ENCODE assay signal across 8 mouse cellular contexts in the genomic region with DNA sequence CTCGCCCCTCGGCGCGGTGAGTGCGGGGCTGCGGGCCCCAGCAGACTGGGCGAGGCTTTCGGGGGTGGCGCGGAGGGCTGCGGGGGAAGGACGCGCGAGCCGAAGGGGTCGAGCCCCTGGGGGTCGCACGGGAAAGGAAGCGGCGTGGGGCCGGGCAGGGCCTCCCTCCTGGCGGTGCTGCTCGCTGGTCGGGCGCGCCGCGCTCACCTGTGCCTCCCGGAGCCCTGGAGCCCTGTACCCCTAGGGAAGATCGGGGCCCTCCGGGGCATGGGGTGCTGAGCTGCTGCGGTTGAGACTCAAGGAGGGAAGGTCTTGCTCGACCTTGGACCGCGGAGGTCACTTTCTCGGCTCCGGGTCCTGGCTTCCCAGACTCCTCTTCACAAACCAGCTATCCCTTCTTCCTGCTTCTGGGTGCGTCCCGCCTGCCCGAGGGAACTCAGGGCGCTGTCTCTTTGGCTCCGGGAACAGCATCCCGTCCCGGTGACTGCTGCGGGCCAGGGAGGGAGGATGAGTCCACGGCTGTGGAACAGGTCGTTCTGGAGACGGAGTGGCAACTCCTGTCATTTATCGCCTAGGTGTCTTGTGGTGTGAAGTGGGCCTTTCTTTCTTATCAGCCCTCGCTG. TPM values are rescaled to one million over a fixed set of nuclear protein-coding genes. Genes with fewer than 3 reads are reported as not detected.
A peak's percentile ranks its signal among the peaks of the same experiment; 100 is the strongest.
DNase-seq lines count a peak whose midpoint lies in the region; ATAC-seq and TF ChIP-seq lines count a peak whose summit lies in the region.

No protein-coding gene starts in this region.

- 0 out of 2 replicates have a peak, but pooled peaks have one; percentile 1 for TF ChIP-seq CTCF in small intestine, adult 2 months (IDR thresholded peaks at IDR 0.05; ENCODE audit: extremely low read depth, insufficient read length, insufficient replicate concordance, low read depth, low read length)

- no peak for TF ChIP-seq POLR2A in small intestine, adult 2 months (IDR thresholded peaks at IDR 0.05; ENCODE audit: low read depth, low read length)

- H3K27me3 ChIP-seq in embryonic facial prominence, embryonic 11.5 days (ENCODE audit: control insufficient read depth, insufficient read depth, low read length), result peaks cover 20% of the 10 kb centered on the region
- H3K27me3 ChIP-seq in megakaryocyte, embryonic 14.5 days (replicated peaks), result no peaks in the 10 kb centered on the region
- H3K27me3 ChIP-seq in small intestine, adult 2 months (ENCODE audit: control insufficient read depth, insufficient read depth, low read length), result no peaks in the 10 kb centered on the region

- WGBS in embryonic facial prominence, embryonic 11.5 days, result under 1% methylated on average over 27 of the region's 50 CpGs
- WGBS in small intestine, adult 2 months, result under 1% methylated on average over 48 of the region's 50 CpGs

- intact Hi-C loops in gastrocnemius, postnatal 36 days (cut with DNase I), result loop anchor here (5.0 kb wide), 1 partner anchor 103 kb away; the partner anchor contains the start of gene Depdc1b
- intact Hi-C loops in heart, postnatal 36 days (cut with DNase I), result loop anchor here (1.0 to 2.0 kb wide), 2 partner anchors 102 to 116 kb away; partner anchors contain the start of gene Depdc1b
- intact Hi-C loops in left cerebral cortex, postnatal 4 days (cut with DNase I), result loop anchor here (5.0 kb wide), 1 partner anchor 113 kb away; no protein-coding TSS in a partner anchor

- peak; percentile 27 to 30 for DNase-seq in gastrocnemius, postnatal 4 days (ENCODE audit: low spot score in 2 of 2)
- no peak for DNase-seq in gastrocnemius, postnatal 36 days
- DNase-seq in adrenal gland, adult 8-10 months, result peak; percentile 17
- DNase-seq in embryonic facial prominence, embryonic 11.5 days (ENCODE audit: low spot score), result no peak
- peak; percentile 4 to 7 for DNase-seq in heart, postnatal 36 days
- DNase-seq in left cerebral cortex, postnatal 4 days, result peak; percentile 3

- H3K36me3 ChIP-seq in embryonic facial prominence, embryonic 11.5 days (replicated peaks; ENCODE audit: control insufficient read depth, insufficient read depth, low read depth, low read length), result no peaks in the 10 kb centered on the region
- peaks cover 7% of the 10 kb centered on the region for H3K36me3 ChIP-seq in megakaryocyte, embryonic 14.5 days (replicated peaks; ENCODE audit: low read length)
- H3K36me3 ChIP-seq in small intestine, adult 2 months (ENCODE audit: control insufficient read depth, insufficient read depth, low read length), result no peaks in the 10 kb centered on the region

- H3K4me2 ChIP-seq in embryonic facial prominence, embryonic 11.5 days (ENCODE audit: low read depth, low read length), result peak overlapping the region; percentile 100

- no peak overlapping the region for H3K27ac ChIP-seq in embryonic facial prominence, embryonic 11.5 days (replicated peaks; ENCODE audit: low read depth, low read length)
- H3K27ac ChIP-seq in small intestine, adult 2 months (ENCODE audit: insufficient read depth, low read depth, low read length), result peak overlapping the region; percentile 73

- peak; percentile 78; the same call in 1 of the 2 replicates for ATAC-seq in embryonic facial prominence, embryonic 11.5 days (replicated peaks; ENCODE audit: insufficient number of reproducible peaks, low FRiP score, low TSS enrichment, low read depth)

- H3K9ac ChIP-seq in embryonic facial prominence, embryonic 11.5 days (replicated peaks; ENCODE audit: low read length), result peak overlapping the region; percentile 63

- H3K4me3 ChIP-seq in embryonic facial prominence, embryonic 11.5 days (ENCODE audit: low read depth, low read length), result peak overlapping the region; percentile 68
- peak overlapping the region; percentile 98 for H3K4me3 ChIP-seq in megakaryocyte, embryonic 14.5 days (replicated peaks)
- peak overlapping the region; percentile 100 for H3K4me3 ChIP-seq in small intestine, adult 2 months (ENCODE audit: low read depth, low read length)

- H3K4me1 ChIP-seq in embryonic facial prominence, embryonic 11.5 days (ENCODE audit: control insufficient read depth, insufficient read depth, low read length), result no peaks in the 10 kb centered on the region
- peaks cover 63% of the 10 kb centered on the region for H3K4me1 ChIP-seq in megakaryocyte, embryonic 14.5 days
- H3K4me1 ChIP-seq in small intestine, adult 2 months (ENCODE audit: control insufficient read depth, insufficient read depth, insufficient read length, low read length), result peaks cover 16% of the 10 kb centered on the region

- no peaks in the 10 kb centered on the region for H3K9me3 ChIP-seq in embryonic facial prominence, embryonic 11.5 days (replicated peaks; ENCODE audit: control insufficient read depth, low read length)
- no peaks in the 10 kb centered on the region for H3K9me3 ChIP-seq in megakaryocyte, embryonic 14.5 days

RNA-seq across cellular contexts. Expression of gene Elovl7, which starts 0.4 kb away (rescaled TPM):
- total RNA-seq in gastrocnemius, postnatal 4 days (2021), result 1 to 10 TPM; 1.4 to 1.8 TPM
- total RNA-seq in gastrocnemius, postnatal 36 days (2021), result under 1 TPM; 0.15 to 0.20 TPM
- 1 to 10 TPM; 2.7 to 3.8 (median 3.2) TPM for total RNA-seq in adrenal gland, adult 8-10 months (2022)
- polyA plus RNA-seq in embryonic facial prominence, embryonic 11.5 days (2014; fragmentation: Nextera tagmentation; extraction: Ambion mirVana), result 1.8 and 1.9 TPM in 2 replicates
- total RNA-seq in heart, postnatal 36 days (2021), result under 1 TPM; 0.14 to 0.33 TPM
- 1 to 10 TPM; 2.7 to 3.5 TPM for total RNA-seq in left cerebral cortex, postnatal 4 days (2021)
- 2.0 TPM in 1 of 2 replicates, not detected in the other for polyA plus RNA-seq in megakaryocyte, embryonic 14.5 days (2012; ENCODE audit: insufficient read depth, low replicate concordance)
- 1.5 and 3.7 TPM in 2 replicates for polyA plus RNA-seq in small intestine, adult 2 months (2012; rRNA removed)

RNA-seq across cellular contexts. Expression of gene Ercc8, which starts 56.1 kb away (rescaled TPM):
- 10 to 100 TPM; 13.5 to 13.7 TPM for total RNA-seq in gastrocnemius, postnatal 4 days (2021)
- 1 to 10 TPM; 3.8 to 5.1 TPM for total RNA-seq in gastrocnemius, postnatal 36 days (2021)
- 10 to 100 TPM in 3 of 4 experiments, 1 to 10 TPM in 1; 6.9 to 12.0 (median 11.3) TPM for total RNA-seq in adrenal gland, adult 8-10 months (2022)
- polyA plus RNA-seq in embryonic facial prominence, embryonic 11.5 days (2014; fragmentation: Nextera tagmentation; extraction: Ambion mirVana), result 24.2 and 25.7 TPM in 2 replicates
- 1 to 10 TPM; 5.5 to 6.6 TPM for total RNA-seq in heart, postnatal 36 days (2021)
- 10 to 100 TPM; 39.6 to 40.5 TPM for total RNA-seq in left cerebral cortex, postnatal 4 days (2021)
- polyA plus RNA-seq in megakaryocyte, embryonic 14.5 days (2012; ENCODE audit: insufficient read depth, low replicate concordance), result 1.00 and 6.8 TPM in 2 replicates
- polyA plus RNA-seq in small intestine, adult 2 months (2012; rRNA removed), result 3.2 and 5.0 TPM in 2 replicates

RNA-seq across cellular contexts. Expression of gene Ndufaf2, which starts 56.2 kb away (rescaled TPM):
- 10 to 100 TPM; 16.5 to 17.4 TPM for total RNA-seq in gastrocnemius, postnatal 4 days (2021)
- 10 to 100 TPM; 13.3 to 17.3 TPM for total RNA-seq in gastrocnemius, postnatal 36 days (2021)
- 10 to 100 TPM; 13.9 to 27.0 (median 20.9) TPM for total RNA-seq in adrenal gland, adult 8-10 months (2022)
- polyA plus RNA-seq in embryonic facial prominence, embryonic 11.5 days (2014; fragmentation: Nextera tagmentation; extraction: Ambion mirVana), result 99.9 and 112 TPM in 2 replicates
- total RNA-seq in heart, postnatal 36 days (2021), result 10 to 100 TPM; 23.1 to 30.4 TPM
- 10 to 100 TPM; 30.5 to 30.9 TPM for total RNA-seq in left cerebral cortex, postnatal 4 days (2021)
- 29.6 TPM in 1 of 2 replicates, not detected in the other for polyA plus RNA-seq in megakaryocyte, embryonic 14.5 days (2012; ENCODE audit: insufficient read depth, low replicate concordance)
- polyA plus RNA-seq in small intestine, adult 2 months (2012; rRNA removed), result 0.84 and 0.94 TPM in 2 replicates

Comparison
In these comparisons a context has a peak if more than half of its experiments do, and no peak if none do; other contexts are left out.
1. DNase-seq: peak in gastrocnemius, postnatal 4 days (2 of 2), adrenal gland, adult 8-10 months (single experiment), heart, postnatal 36 days (2 of 2) and left cerebral cortex, postnatal 4 days (single experiment); none in gastrocnemius, postnatal 36 days (0 of 2) and embryonic facial prominence, embryonic 11.5 days (single experiment).
2. Peak in every context shown above with its lines, with median percentiles within 50 percentile points of each other: H3K4me3 ChIP-seq.